Mouse (Mus musculus) spleen, adult 2 months (tissue): ENCODE results near the gene Rps24.

ENCODE experiments used
- CTCF ChIP-seq: fragments of 200-500 bp; IDR thresholded peaks from 2 replicates; pipeline ENCODE4 v1.5.1; 2011; ENCODE audit warnings: mild to moderate bottlenecking, inconsistent platforms; ENCODE audit not compliant: insufficient read depth, insufficient read length, insufficient replicate concordance; ENCODE audit errors: extremely low read depth
- POLR2A ChIP-seq: fragments of 200-500 bp; IDR thresholded peaks from 2 replicates; pipeline ENCODE4 v1.6.1; 2011; ENCODE audit warnings: low read depth, low read length, inconsistent platforms

GRCm38 (mm10) chr14:24458191-24458590 is 28.7 kb upstream of the Rps24 start:
- no peak for TF ChIP-seq CTCF
- no peak for TF ChIP-seq POLR2A
